Mouse (Mus musculus): ENCODE measurements around the gene Gdf7. TPM values are rescaled to one million over a fixed set of nuclear protein-coding genes. Genes with fewer than 3 reads are reported as not detected.
A peak's percentile ranks its signal among the peaks of the same experiment; 100 is the strongest.

Gdf7 gene
- total RNA-seq (2021): under 1 TPM; 0.48 to 0.67 TPM

DNA sequence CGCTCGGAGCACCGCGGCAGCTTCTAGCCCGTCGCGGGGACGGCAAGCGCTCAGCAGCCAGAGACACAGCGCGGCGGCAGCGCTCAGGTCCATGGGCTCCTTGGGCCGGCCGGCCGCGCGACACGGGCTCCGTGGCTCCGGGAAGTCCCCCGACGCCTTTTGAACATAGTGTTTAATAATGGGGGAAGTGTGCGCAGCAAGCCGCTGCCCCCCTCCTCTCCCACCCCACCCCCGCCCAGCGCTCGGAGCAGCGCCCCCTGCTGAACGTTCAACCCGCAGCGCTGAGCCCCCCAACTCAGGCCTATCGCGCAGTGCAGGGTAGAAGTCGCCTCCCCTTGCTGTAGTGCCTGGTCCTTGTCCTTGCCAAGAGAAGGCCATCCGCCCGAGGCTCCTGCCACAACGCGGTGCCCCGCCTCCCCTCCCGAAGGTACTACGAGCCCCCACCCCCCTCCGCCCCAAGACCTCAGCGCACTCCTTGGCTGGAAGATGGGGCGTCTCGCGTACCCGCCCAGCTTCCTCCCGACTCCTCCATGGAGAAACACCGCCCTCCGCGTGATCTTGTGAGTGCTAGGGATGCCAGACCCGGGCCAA, at the start of gene Gdf7:
Gene Gdf7, minus strand, starts transcription at position 114 of the 591 bp plus-strand sequence.
- no peak for DNase-seq (ENCODE audit: low spot score in 2 of 2)
- intact Hi-C loops (cut with DNase I): no loop called here

DNA sequence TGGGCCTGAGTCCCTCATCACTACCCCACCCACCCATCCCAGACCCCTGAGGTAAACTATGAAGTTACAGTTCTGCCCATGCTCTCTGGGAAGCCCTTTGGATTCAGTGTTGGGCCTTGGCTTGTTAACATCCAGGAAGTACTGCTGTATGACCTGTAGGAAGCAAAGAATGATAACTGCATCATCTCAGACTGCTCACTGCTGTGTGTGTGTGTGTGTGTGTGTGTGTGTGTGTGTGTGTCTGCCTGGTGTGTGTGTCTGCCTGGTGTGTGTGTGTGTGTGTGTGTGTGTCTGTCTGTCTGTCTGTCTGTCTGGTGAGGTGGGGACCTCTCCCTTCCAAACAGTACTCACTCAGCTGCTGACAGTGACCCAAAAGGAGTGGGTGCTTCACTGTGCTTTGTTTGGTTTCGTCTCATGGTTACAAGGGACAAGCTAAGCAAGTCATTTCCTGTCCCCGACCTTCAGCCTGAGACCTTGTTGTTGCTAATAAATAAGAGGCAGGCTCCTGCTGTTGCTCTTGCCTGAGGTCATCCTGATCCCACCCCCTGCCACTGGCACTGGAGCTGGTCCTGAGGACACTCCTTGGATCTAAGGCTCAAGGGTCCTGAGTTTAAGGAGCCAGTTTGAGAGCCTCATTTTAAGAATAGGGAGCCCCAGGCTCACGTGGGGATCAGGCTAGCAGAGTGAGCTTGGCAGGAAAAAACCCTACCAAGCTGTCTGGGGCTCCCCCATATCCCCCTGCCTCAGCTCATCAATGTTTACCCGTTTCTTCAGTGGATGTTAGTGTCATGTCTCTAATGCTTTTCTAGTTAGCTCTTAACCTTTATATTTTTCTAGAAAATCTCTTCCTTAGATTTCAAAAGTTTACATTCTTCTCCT, 49.5 kb upstream of the Gdf7 start:
- intact Hi-C loops (cut with DNase I): no loop called here
- DNase-seq (ENCODE audit: low spot score in 2 of 2): no peak

DNA sequence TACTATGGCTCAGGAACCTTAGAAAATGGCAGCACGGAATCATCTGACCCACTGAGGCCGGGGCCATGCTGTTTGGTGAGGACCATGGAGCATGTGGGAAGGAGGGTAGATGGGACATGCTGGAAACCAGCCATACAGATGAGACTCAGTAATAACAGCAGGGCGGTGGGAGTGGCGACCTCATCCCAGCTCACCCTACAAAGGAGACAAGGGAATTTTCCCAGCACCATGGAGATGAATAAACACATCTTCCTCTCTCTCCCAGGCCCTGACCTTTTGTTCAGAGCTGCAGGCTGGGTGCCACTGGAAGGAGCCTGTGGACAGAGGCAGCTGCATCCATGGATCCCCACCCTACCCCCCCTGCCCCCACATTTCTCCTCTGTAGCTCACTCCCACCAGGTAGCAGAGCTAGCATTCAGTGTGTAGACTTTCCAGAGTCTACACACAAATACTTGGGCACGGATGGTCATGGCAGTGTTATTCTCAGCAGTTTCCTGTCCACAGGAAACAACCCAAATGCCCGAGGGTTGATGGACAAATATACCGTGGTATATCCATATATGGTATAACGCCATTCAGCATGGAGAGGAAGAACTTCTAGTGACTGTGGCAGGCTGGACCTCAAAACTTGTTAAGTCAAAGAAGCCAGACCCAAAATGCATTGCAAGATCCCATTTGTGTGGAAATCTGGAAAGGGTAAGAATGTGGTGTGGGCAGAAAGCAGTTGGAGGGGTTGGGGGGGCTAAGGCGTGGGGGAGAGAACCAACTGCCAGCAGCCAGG, 47.2 kb upstream of the Gdf7 start:
- DNase-seq (ENCODE audit: low spot score in 2 of 2): no peak
- intact Hi-C loops (cut with DNase I): loop anchor here (5.0 kb wide), 2 partner anchors 118 to 148 kb away; no protein-coding TSS in a partner anchor

DNA sequence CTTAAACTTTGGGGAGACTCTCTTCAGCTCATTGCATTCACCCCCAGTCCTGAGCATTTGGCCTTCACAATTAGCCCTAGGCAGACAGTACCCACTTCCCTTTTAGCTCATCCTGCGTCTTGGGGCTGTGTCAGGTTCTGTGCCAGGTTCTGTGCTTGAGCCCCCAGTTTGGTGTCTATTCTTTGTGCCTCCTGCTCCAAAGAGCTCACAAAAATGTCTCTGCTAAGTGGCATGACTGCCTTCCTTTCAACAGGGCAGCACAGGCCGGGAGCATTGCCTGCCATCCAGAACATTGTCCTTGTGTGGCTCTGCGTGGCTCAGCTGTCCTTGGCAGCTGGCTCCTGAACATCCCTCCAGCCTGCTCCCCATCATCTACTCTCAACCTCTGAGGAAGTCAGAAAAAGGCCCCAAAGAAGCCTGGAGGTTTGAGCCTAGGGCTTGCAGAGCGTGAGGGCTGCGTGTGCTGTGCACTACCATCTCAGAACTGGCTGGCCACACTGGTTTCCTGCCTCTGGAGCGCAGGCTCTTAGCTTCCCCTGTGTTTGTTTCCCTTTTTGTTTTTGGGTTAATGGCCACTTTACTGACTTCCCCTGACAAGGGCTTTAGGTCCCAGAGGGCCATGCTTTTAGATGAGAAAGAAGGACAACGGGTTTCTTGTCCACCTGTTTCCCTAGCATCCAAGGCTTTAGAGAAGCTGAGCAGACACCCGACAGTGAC, 46.1 kb upstream of the Gdf7 start:
- intact Hi-C loops (cut with DNase I): loop anchor here (5.0 kb wide), 2 partner anchors 119 to 149 kb away; no protein-coding TSS in a partner anchor
- no peak for DNase-seq (ENCODE audit: low spot score in 2 of 2)

DNA sequence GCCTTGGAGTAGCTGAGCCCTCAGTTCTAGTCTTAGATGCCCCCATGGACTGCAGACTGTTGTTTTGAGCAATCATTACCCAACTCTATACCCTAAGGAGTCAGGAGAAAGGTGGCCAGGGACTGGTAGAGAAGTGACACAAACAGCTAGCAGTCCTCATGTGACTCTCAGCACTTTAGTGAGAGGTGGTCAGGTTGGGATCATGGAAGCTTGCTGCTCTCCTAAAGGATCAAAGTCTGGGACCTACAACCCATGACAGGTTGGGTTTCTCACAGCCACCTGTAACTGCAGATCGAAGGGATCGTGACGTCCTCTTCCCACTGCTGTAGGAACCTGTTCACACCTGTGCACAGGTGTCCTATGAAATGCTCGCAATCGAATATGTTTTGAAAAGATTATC, 43.8 kb upstream of the Gdf7 start:
- intact Hi-C loops (cut with DNase I): loop anchor here (5.0 kb wide), 2 partner anchors 122 to 152 kb away; no protein-coding TSS in a partner anchor
- no peak for DNase-seq (ENCODE audit: low spot score in 2 of 2)

DNA sequence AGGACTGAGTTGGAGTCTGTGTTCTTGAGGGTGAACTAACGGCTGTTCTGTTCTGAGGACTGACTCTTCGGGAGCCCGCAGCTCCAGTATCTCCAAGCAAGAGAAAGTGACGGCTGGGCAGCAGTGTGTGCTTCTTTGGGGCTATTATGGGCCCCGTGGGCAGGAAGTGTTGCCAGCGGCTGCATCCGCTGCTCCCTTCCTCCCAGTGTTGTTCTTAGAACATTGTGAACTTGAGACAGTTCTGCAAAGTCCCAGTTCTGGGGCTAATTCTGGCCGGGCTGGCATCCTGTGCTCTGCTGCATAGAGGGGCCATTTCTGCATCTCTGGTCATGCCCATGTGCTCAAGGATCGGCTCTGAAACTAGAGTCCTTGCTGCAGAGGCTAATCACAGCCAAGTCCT, 43.1 kb upstream of the Gdf7 start:
- peak; percentile 85 for DNase-seq (ENCODE audit: low spot score in 2 of 2)
- intact Hi-C loops (cut with DNase I): loop anchor here (5.0 kb wide), 2 partner anchors 122 to 152 kb away; no protein-coding TSS in a partner anchor

DNA sequence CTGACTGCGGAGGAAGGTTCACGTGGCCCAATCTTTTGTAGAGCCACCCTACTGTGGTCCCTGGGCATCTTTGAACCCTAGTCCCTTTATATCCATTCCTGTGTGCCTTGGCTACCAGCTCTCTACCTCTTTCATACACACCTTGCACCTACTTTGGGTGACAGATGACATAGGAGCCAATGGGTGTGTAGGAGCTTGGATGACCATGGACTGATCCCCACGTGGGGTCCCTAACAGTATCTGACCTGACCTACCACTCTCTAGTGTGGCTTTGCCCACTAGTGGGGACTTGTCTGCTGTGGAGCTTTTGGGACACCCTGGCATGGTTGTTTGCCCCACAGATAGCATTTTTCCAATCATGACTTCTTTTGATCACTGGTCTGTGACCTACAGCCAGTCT, 41.6 kb upstream of the Gdf7 start:
- DNase-seq (ENCODE audit: low spot score in 2 of 2): no peak
- intact Hi-C loops (cut with DNase I): no loop called here

DNA sequence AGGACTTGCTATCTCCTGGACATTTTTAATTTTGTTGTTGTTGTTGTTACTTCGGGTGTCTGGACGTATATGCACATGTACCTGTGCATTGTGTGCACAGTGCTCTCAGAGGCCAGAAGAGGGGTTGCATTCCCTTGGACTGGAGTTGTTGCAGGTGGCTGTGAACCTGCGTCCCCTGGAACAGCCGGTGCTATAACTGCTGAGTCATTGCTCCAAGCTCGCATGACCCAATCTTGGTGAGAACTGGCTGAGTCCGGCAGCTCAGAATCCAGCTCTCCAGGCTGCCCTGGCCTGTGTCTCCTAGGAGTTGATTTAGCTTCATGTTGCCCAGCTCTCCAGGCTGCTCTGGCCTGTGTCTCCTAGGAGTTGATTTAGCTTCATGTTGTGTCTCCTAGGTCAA, 39.3 kb upstream of the Gdf7 start:
- no peak for DNase-seq (ENCODE audit: low spot score in 2 of 2)
- intact Hi-C loops (cut with DNase I): no loop called here

DNA sequence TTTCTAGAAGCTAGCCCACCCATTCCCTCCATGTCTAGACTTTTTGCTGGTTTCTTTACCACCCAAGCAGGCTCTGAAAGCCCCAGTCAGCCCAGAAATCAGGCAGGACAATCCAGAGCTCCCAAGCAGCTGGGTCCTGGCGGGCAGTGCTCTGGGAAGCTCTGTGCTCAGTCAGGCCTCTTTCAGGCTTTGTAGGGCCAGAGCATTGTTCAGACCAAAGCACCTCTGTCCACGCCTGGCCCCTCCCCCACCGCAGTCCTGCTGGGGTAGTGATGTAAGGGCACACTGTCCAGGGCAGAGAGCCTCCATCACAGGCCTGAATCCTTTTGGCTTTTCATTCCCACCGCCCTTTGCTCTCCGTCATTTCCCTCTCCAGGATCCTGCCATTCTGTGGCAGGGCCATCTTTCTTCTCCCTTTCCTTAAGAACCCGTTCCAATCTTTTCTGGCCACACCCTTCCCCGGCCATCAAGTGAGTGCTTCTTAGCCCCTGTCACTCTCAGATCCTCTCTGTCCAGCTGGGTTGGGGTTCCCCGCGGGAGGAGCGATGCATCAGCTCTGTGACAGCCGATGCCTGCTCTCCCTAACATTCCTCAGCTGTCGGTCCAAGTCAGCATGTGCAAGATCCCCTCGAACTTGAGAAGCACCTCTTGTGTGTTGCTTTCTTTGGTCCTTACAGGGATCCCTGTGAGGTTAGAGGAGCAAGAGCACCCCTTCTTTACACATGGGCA, 38.0 kb upstream of the Gdf7 start:
- intact Hi-C loops (cut with DNase I): no loop called here
- no peak for DNase-seq (ENCODE audit: low spot score in 2 of 2)

DNA sequence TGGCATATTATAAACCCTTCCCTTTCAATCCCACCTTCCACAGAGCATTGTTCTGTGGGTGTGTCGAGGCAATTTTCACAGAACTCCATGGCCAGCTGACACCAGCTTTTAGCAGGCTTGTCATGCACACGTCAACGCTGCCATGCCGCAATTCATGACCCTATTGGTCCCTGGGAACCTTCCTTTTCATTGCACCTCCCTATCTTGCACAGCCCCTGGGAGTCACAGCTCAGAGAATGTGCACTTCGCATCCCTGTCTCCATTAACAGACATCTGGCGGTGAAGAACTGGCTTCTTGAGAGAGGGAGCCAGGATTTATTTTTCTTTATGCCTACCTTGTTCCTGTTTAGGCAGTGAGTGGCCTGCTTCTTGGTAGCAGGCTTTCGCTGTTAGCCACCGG, 37.2 kb upstream of the Gdf7 start:
- intact Hi-C loops (cut with DNase I): no loop called here
- DNase-seq (ENCODE audit: low spot score in 2 of 2): no peak

DNA sequence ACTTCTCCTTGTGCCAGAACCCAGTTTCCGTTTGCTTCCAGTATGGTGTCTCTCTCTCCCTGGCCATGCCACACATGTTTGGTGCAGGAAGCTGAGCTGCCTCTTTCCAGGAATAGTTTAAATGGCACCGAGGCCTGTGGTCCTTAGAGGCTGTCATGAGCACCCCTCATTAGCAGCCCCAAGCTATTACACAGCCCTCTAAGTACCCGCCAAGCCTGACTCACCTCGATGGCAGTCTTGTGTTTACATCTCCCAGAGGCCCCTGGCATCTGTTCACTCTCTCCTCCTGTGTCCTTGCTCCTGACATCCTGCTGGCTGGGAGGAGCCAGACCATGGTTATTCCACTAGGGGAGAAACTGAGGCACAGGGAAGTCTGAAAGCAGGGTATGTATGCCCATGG, 36.7 kb upstream of the Gdf7 start:
- intact Hi-C loops (cut with DNase I): no loop called here
- DNase-seq (ENCODE audit: low spot score in 2 of 2): no peak

DNA sequence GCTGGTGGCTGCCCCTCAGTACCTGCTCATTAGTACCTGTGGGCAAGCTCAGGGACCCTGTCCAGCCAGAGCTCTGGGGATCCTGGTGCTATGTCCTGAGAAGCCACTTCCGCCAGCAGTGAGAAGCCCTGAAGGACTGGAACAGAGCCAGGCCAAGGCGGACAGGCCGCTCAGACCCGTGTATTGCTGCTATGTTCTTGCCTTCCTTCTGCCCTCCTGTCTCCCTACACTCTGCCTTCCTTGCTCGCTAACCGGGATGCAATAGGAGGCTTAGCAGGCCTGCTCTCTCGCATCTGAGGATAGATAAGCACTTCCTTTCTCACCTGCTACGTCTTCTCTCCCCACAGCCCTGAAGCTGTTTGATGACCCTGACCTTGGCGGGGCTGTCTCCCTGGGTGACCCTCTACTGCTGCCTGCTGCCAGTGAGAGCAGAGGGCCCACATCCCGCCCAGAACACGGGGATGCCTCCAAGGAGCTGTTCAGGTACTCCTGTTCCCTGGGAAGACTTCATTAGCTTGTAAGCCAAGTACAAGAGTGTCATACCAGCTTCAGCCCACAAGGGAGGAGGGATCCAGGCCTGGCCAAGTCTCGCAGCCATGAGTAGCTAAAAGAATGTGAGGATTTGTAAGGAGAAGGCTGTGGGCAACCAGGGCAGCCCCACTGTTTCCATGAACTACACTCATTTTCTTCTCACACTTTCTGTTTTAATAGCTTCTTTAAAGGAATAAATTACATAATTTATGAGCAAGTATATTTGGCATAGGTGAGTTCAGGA, 35.7 kb upstream of the Gdf7 start:
- intact Hi-C loops (cut with DNase I): no loop called here
- peak in 1 of 2 experiments; percentile 12 for DNase-seq (ENCODE audit: low spot score in 2 of 2)

DNA sequence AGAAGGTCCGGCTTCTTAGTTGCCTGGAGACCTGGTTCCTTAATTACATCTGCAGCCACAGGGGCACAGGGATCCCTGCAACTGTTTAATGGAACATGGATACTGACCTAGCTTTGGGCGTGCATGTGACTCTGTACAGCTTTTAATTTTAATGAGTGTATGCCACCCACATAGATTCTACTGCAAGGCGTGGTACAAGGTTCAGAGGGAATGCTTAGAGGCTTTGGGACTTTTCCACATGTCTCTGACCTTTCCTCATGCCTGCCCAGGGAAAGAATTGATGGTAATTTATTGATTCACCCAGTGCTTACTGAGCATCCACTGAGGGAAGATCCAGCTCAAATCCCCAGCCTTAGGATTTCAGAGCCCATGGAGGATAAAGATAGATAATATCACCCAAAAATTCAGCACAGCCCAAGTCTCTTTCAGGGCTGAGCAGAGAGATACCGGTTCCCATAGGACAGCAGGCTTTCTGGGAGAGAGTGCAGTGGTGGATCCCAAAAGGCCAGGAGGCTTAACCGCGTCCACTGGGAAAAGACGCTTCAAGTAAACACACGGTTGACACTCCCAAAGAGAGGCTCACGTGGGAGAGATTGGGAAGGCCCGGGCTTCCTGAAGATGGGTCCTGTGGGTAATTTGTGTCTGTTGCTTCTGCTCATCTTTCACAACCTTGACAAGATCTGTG, 35.0 kb upstream of the Gdf7 start:
- DNase-seq (ENCODE audit: low spot score in 2 of 2): no peak
- intact Hi-C loops (cut with DNase I): no loop called here

DNA sequence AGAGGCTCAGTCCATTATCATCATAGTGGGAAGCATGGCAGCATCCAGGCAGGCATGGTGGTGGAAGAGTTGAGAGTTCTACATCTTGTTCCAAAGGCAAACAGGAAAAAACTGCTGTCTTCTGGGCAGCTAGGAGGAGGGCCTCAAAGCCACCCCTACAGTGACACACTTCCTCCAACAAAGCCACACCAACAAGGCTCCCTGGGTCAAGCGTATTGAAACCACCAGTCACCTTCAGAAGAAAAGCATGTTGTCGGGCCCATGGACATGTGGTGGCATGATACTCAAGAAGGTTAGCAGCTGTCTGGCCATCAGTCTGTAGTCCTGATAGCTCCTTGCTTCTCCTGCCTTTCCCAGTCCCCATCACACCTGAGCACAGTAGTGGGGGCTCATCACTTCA, 33.7 kb upstream of the Gdf7 start:
- intact Hi-C loops (cut with DNase I): no loop called here
- no peak for DNase-seq (ENCODE audit: low spot score in 2 of 2)

DNA sequence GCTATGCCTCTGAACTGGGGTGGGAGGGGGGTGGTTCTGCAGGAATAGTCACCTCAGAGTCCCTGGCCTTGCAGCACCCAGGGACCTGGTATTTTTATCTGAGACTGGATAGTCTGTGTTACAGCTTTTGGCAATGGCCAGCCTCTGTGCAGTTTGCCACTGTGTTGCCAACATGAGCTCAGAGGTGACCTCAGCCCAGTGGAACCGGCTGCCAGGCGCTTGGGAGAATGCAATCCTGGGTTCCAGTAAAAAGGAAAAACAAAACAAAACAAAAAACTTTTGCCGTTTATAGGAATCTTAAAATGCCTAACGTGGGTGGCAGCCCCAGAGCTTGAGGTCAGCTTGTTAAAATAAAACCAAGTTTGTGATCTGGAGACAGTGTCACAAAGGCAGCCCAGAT, 32.5 kb upstream of the Gdf7 start:
- intact Hi-C loops (cut with DNase I): no loop called here
- no peak for DNase-seq (ENCODE audit: low spot score in 2 of 2)

DNA sequence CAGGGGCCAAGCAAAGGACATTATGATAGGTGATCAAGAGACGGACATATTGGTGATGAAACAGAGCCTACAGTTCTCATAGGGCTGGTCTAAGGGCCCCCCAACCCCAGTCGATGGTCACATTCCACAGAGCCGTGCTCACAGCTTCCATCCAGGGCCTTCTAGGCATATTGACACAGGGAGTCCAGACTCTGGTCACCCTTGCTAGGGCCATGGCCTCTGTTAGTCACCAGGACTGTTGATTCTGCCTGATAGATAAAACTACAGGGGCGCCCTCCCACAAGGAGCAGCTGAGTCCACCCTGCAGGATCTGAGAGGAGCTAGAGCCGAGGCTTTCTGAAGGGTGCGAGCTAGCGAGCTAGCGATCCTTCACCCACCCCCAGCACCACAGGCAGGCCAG, 31.9 kb upstream of the Gdf7 start:
- no peak for DNase-seq (ENCODE audit: low spot score in 2 of 2)
- intact Hi-C loops (cut with DNase I): no loop called here

DNA sequence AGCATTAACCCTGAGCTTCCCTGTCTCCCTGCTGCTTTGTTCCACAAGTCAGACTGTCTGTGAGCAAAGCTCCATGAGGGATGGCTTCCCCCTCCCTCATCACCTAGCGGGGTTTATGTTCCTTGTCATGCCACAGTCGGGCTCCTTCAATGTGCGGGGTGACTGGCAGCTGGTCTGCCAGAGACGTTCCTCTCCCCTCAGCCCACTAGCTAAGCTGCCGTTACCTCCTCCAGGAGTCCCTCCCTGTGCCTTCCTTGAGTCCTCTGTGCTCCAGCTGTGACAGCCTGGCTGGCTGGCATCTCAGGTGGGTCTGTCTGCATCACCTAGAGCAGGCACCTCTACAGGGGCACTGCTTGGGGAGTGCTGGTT, 30.4 kb upstream of the Gdf7 start:
- DNase-seq (ENCODE audit: low spot score in 2 of 2): no peak
- intact Hi-C loops (cut with DNase I): no loop called here

Data from left cerebral cortex, postnatal 36 days (tissue).